In genomic region chr9:123132994-123133393, GRCm38 (mm10) we compare ENCODE assay signal across 38 mouse cellular contexts. TPM values are rescaled to one million over a fixed set of nuclear protein-coding genes. Genes with fewer than 3 reads are reported as not detected.
"Had no signal": no experiment of that assay in that cellular context is flagged by ENCODE, and none has a peak within 500 bp of the region (broad histone marks: within the 10 kb centered on the region; RNA-seq: fewer than 3 reads in every experiment).

No protein-coding gene starts in this region.

- ATAC-seq: hindbrain, embryonic 16.5 days; hindbrain, postnatal 0 days; inflammation-experienced regulatory T-cells, adult 6 months; intestine, embryonic 15.5 days; intestine, embryonic 16.5 days; intestine, postnatal 0 days had no signal

- H3K27me3 ChIP-seq: heart, embryonic 12.5 days; heart, embryonic 13.5 days; heart, embryonic 15.5 days; hindbrain, embryonic 12.5 days; hindbrain, embryonic 13.5 days; hindbrain, embryonic 15.5 days; intestine, embryonic 15.5 days; kidney, embryonic 15.5 days had no signal

- H3K9me3 ChIP-seq: heart, embryonic 12.5 days; heart, embryonic 13.5 days; heart, embryonic 15.5 days; hindbrain, embryonic 10.5 days; hindbrain, embryonic 12.5 days; hindbrain, embryonic 13.5 days; hindbrain, embryonic 15.5 days; intestine, embryonic 15.5 days; kidney, embryonic 15.5 days had no signal

- H3K9ac ChIP-seq: heart, embryonic 12.5 days; heart, embryonic 13.5 days; heart, embryonic 15.5 days; hindbrain, embryonic 12.5 days; hindbrain, embryonic 13.5 days; hindbrain, embryonic 14.5 days; hindbrain, embryonic 15.5 days; intestine, embryonic 15.5 days; kidney, embryonic 15.5 days had no signal

- H3K4me1 ChIP-seq: heart, embryonic 12.5 days; heart, embryonic 13.5 days; hindbrain, embryonic 10.5 days; hindbrain, embryonic 12.5 days; hindbrain, embryonic 13.5 days; hindbrain, embryonic 15.5 days; intestine, embryonic 15.5 days had no signal

- H3K4me2 ChIP-seq: heart, embryonic 12.5 days; heart, embryonic 13.5 days; heart, embryonic 15.5 days; hindbrain, embryonic 12.5 days; hindbrain, embryonic 13.5 days; hindbrain, embryonic 14.5 days; hindbrain, embryonic 15.5 days; intestine, embryonic 15.5 days; kidney, embryonic 15.5 days had no signal

- H3K27ac ChIP-seq: heart, embryonic 13.5 days; heart, embryonic 15.5 days; hindbrain, embryonic 10.5 days; hindbrain, embryonic 12.5 days; hindbrain, embryonic 13.5 days; hindbrain, embryonic 14.5 days; hindbrain, embryonic 15.5 days; hindbrain, postnatal 0 days; intestine, embryonic 15.5 days; kidney, embryonic 15.5 days; kidney, postnatal 0 days; layer of hippocampus, adult 2 months; left cerebral cortex, adult 2 months had no signal

- H3K4me3 ChIP-seq: heart, embryonic 12.5 days; heart, embryonic 13.5 days; heart, embryonic 15.5 days; hindbrain, embryonic 10.5 days; hindbrain, embryonic 12.5 days; hindbrain, embryonic 13.5 days; hindbrain, embryonic 15.5 days; intestine, embryonic 15.5 days; kidney, embryonic 15.5 days; layer of hippocampus, adult 2 months; left cerebral cortex, adult 2 months had no signal

- DNase-seq: heart, postnatal 10 days; heart, postnatal 14 days; heart, postnatal 36 days; heart, postnatal 4 days; kidney, adult 11 months; kidney, adult 18-20 months; kidney, adult 2 months; kidney, adult 8-10 months; kidney, adult 9 months; kidney, postnatal 10 days; kidney, postnatal 14 days; kidney, postnatal 25 days; kidney, postnatal 36 days; kidney, postnatal 4 days; layer of hippocampus, adult 9-11 months; layer of hippocampus, postnatal 36 days had no signal

RNA-seq across cellular contexts. Expression of gene Clec3b, which starts 17.8 kb away (rescaled TPM):
- polyA plus RNA-seq: heart, embryonic 12.5 days; heart, embryonic 14.5 days; hindbrain, embryonic 10.5 days; hindbrain, embryonic 11.5 days; intestine, embryonic 14.5 days; intestine, embryonic 15.5 days; kidney, embryonic 14.5 days had no signal
